Mouse (Mus musculus): ENCODE data around the gene Dok7. TPM values are rescaled to one million over a fixed set of nuclear protein-coding genes. Genes with fewer than 3 reads are reported as not detected.

Gene Dok7
- polyA plus RNA-seq, 1 experiment from 2014 or later = 0.43 TPM

- ATAC-seq (replicated peaks; ENCODE audit: insufficient number of reproducible peaks, low FRiP score, low TSS enrichment, low read depth) = no peak
- Histone ChIP-seq H3K4me1 (ENCODE audit: control insufficient read depth, insufficient read depth, low read length) (no peaks in the 10 kb centered on the region; the same call in 1 of the 2 replicates), H3K4me2 (ENCODE audit: low read depth, low read length) (no peak overlapping the region), H3K36me3 (replicated peaks; ENCODE audit: control insufficient read depth, insufficient read depth, low read depth, low read length) (no peaks in the 10 kb centered on the region), H3K27me3 (ENCODE audit: control insufficient read depth, insufficient read depth, low read length) (peaks cover 20% of the 10 kb centered on the region), H3K9me3 (replicated peaks; ENCODE audit: control insufficient read depth, low read length) (no peaks in the 10 kb centered on the region), H3K4me3 (ENCODE audit: low read depth, low read length) (no peak overlapping the region), H3K27ac (replicated peaks; ENCODE audit: low read depth, low read length) (no peak overlapping the region), H3K9ac (replicated peaks; ENCODE audit: low read length) (no peak overlapping the region)
- 58% methylated on average over 3 of the region's 3 CpGs for WGBS
- no peak for DNase-seq (ENCODE audit: low spot score)
Observed at GRCm38 (mm10) chr5:35060098-35060497, 3.5 kb downstream of the Dok7 start.

GRCm38 (mm10) chr5:35069841-35070240 lies 13.3 kb downstream of the Dok7 start:
- WGBS = 84% methylated on average over 2 of the region's 2 CpGs

GRCm38 (mm10) chr5:35070314-35070713 lies 13.7 kb downstream of the Dok7 start:
- no peaks in the 10 kb centered on the region for H3K9me3 ChIP-seq (replicated peaks; ENCODE audit: control insufficient read depth, low read length)
- H3K9ac ChIP-seq (replicated peaks; ENCODE audit: low read length) = no peak overlapping the region
- ATAC-seq (replicated peaks; ENCODE audit: insufficient number of reproducible peaks, low FRiP score, low TSS enrichment, low read depth) (no peak), DNase-seq (ENCODE audit: low spot score) (no peak)
- H3K4me2 ChIP-seq (ENCODE audit: low read depth, low read length) = no peak overlapping the region
- no peaks in the 10 kb centered on the region for H3K27me3 ChIP-seq (ENCODE audit: control insufficient read depth, insufficient read depth, low read length)
- no peaks in the 10 kb centered on the region for H3K4me1 ChIP-seq (ENCODE audit: control insufficient read depth, insufficient read depth, low read length)
- no peak overlapping the region for H3K4me3 ChIP-seq (ENCODE audit: low read depth, low read length)
- no peak overlapping the region for H3K27ac ChIP-seq (replicated peaks; ENCODE audit: low read depth, low read length)
- H3K36me3 ChIP-seq (replicated peaks; ENCODE audit: control insufficient read depth, insufficient read depth, low read depth, low read length) = no peaks in the 10 kb centered on the region
- 85% methylated on average over 8 of the region's 8 CpGs for WGBS

More at GRCm38 (mm10) chr5:35069841-35070240, 13.3 kb downstream of the Dok7 start:
- Histone ChIP-seq H3K36me3 (replicated peaks; ENCODE audit: control insufficient read depth, insufficient read depth, low read depth, low read length) (no peaks in the 10 kb centered on the region), H3K9me3 (replicated peaks; ENCODE audit: control insufficient read depth, low read length) (no peaks in the 10 kb centered on the region), H3K4me1 (ENCODE audit: control insufficient read depth, insufficient read depth, low read length) (no peaks in the 10 kb centered on the region), H3K4me3 (ENCODE audit: low read depth, low read length) (no peak overlapping the region), H3K9ac (replicated peaks; ENCODE audit: low read length) (no peak overlapping the region), H3K27me3 (ENCODE audit: control insufficient read depth, insufficient read depth, low read length) (no peaks in the 10 kb centered on the region), H3K4me2 (ENCODE audit: low read depth, low read length) (no peak overlapping the region), H3K27ac (replicated peaks; ENCODE audit: low read depth, low read length) (no peak overlapping the region)
- DNase-seq (ENCODE audit: low spot score) = no peak
- ATAC-seq (replicated peaks; ENCODE audit: insufficient number of reproducible peaks, low FRiP score, low TSS enrichment, low read depth) = no peak

GRCm38 (mm10) chr5:35070953-35071352 lies 14.4 kb downstream of the Dok7 start:
- Histone ChIP-seq H3K4me2 (ENCODE audit: low read depth, low read length) (no peak overlapping the region), H3K4me1 (ENCODE audit: control insufficient read depth, insufficient read depth, low read length) (no peaks in the 10 kb centered on the region), H3K9me3 (replicated peaks; ENCODE audit: control insufficient read depth, low read length) (no peaks in the 10 kb centered on the region), H3K27ac (replicated peaks; ENCODE audit: low read depth, low read length) (no peak overlapping the region), H3K36me3 (replicated peaks; ENCODE audit: control insufficient read depth, insufficient read depth, low read depth, low read length) (no peaks in the 10 kb centered on the region), H3K27me3 (ENCODE audit: control insufficient read depth, insufficient read depth, low read length) (no peaks in the 10 kb centered on the region), H3K9ac (replicated peaks; ENCODE audit: low read length) (no peak overlapping the region), H3K4me3 (ENCODE audit: low read depth, low read length) (no peak overlapping the region)
- 56% methylated on average over 7 of the region's 7 CpGs for WGBS
- DNase-seq (ENCODE audit: low spot score) = no peak
- ATAC-seq (replicated peaks; ENCODE audit: insufficient number of reproducible peaks, low FRiP score, low TSS enrichment, low read depth) = no peak

GRCm38 (mm10) chr5:35071855-35072254 lies 15.3 kb downstream of the Dok7 start:
- H3K27me3 ChIP-seq (ENCODE audit: control insufficient read depth, insufficient read depth, low read length) = no peaks in the 10 kb centered on the region
- WGBS = 93% methylated on average over 6 of the region's 6 CpGs
- H3K27ac ChIP-seq (replicated peaks; ENCODE audit: low read depth, low read length) = no peak overlapping the region

GRCm38 (mm10) chr5:35073235-35073634 lies 16.7 kb downstream of the Dok7 start:
- H3K4me1 ChIP-seq (ENCODE audit: control insufficient read depth, insufficient read depth, low read length) = no peaks in the 10 kb centered on the region
- no peak overlapping the region for H3K27ac ChIP-seq (replicated peaks; ENCODE audit: low read depth, low read length)
- DNase-seq (ENCODE audit: low spot score) (no peak), ATAC-seq (replicated peaks; ENCODE audit: insufficient number of reproducible peaks, low FRiP score, low TSS enrichment, low read depth) (no peak)
- H3K9me3 ChIP-seq (replicated peaks; ENCODE audit: control insufficient read depth, low read length) = no peaks in the 10 kb centered on the region
- H3K27me3 ChIP-seq (ENCODE audit: control insufficient read depth, insufficient read depth, low read length) = no peaks in the 10 kb centered on the region
- H3K9ac ChIP-seq (replicated peaks; ENCODE audit: low read length) = no peak overlapping the region
- H3K4me2 ChIP-seq (ENCODE audit: low read depth, low read length) = no peak overlapping the region
- no peak overlapping the region for H3K4me3 ChIP-seq (ENCODE audit: low read depth, low read length)
- no peaks in the 10 kb centered on the region for H3K36me3 ChIP-seq (replicated peaks; ENCODE audit: control insufficient read depth, insufficient read depth, low read depth, low read length)
- 86% methylated on average over 11 of the region's 11 CpGs for WGBS

More at GRCm38 (mm10) chr5:35071855-35072254, 15.3 kb downstream of the Dok7 start:
- Histone ChIP-seq H3K4me3 (ENCODE audit: low read depth, low read length) (no peak overlapping the region), H3K4me1 (ENCODE audit: control insufficient read depth, insufficient read depth, low read length) (no peaks in the 10 kb centered on the region), H3K9me3 (replicated peaks; ENCODE audit: control insufficient read depth, low read length) (no peaks in the 10 kb centered on the region), H3K36me3 (replicated peaks; ENCODE audit: control insufficient read depth, insufficient read depth, low read depth, low read length) (no peaks in the 10 kb centered on the region), H3K4me2 (ENCODE audit: low read depth, low read length) (no peak overlapping the region), H3K9ac (replicated peaks; ENCODE audit: low read length) (no peak overlapping the region)
- DNase-seq (ENCODE audit: low spot score) = no peak
- no peak for ATAC-seq (replicated peaks; ENCODE audit: insufficient number of reproducible peaks, low FRiP score, low TSS enrichment, low read depth)

- Histone ChIP-seq H3K27ac (replicated peaks; ENCODE audit: low read depth, low read length) (no peak overlapping the region), H3K4me2 (ENCODE audit: low read depth, low read length) (no peak overlapping the region), H3K4me3 (ENCODE audit: low read depth, low read length) (no peak overlapping the region), H3K36me3 (replicated peaks; ENCODE audit: control insufficient read depth, insufficient read depth, low read depth, low read length) (no peaks in the 10 kb centered on the region), H3K9me3 (replicated peaks; ENCODE audit: control insufficient read depth, low read length) (no peaks in the 10 kb centered on the region), H3K27me3 (ENCODE audit: control insufficient read depth, insufficient read depth, low read length) (peaks cover 2% of the 10 kb centered on the region; the same call in 1 of the 2 replicates), H3K9ac (replicated peaks; ENCODE audit: low read length) (no peak overlapping the region), H3K4me1 (ENCODE audit: control insufficient read depth, insufficient read depth, low read length) (no peaks in the 10 kb centered on the region)
- 76% methylated on average over 9 of the region's 9 CpGs for WGBS
- DNase-seq (ENCODE audit: low spot score) (no peak), ATAC-seq (replicated peaks; ENCODE audit: insufficient number of reproducible peaks, low FRiP score, low TSS enrichment, low read depth) (no peak)
Observed at GRCm38 (mm10) chr5:35073992-35074391, 17.4 kb downstream of the Dok7 start.

GRCm38 (mm10) chr5:35076369-35076768 lies 19.8 kb downstream of the Dok7 start:
- Histone ChIP-seq H3K4me3 (ENCODE audit: low read depth, low read length) (no peak overlapping the region), H3K4me1 (ENCODE audit: control insufficient read depth, insufficient read depth, low read length) (no peaks in the 10 kb centered on the region), H3K27me3 (ENCODE audit: control insufficient read depth, insufficient read depth, low read length) (peaks cover 10% of the 10 kb centered on the region), H3K4me2 (ENCODE audit: low read depth, low read length) (no peak overlapping the region), H3K27ac (replicated peaks; ENCODE audit: low read depth, low read length) (no peak overlapping the region), H3K36me3 (replicated peaks; ENCODE audit: control insufficient read depth, insufficient read depth, low read depth, low read length) (no peaks in the 10 kb centered on the region), H3K9ac (replicated peaks; ENCODE audit: low read length) (no peak overlapping the region), H3K9me3 (replicated peaks; ENCODE audit: control insufficient read depth, low read length) (no peaks in the 10 kb centered on the region)
- 68% methylated on average over 1 of the region's 1 CpGs for WGBS
- DNase-seq (ENCODE audit: low spot score) (no peak), ATAC-seq (replicated peaks; ENCODE audit: insufficient number of reproducible peaks, low FRiP score, low TSS enrichment, low read depth) (no peak)
